Mouse (Mus musculus): Measurements from ENCODE around the gene Rreb1. TPM values are rescaled to one million over a fixed set of nuclear protein-coding genes. Genes with fewer than 3 reads are reported as not detected.
A peak's percentile ranks its signal among the peaks of the same experiment; 100 is the strongest.

The Rreb1 gene
- polyA plus RNA-seq, 1 experiment from 2014 or later = 17.1 TPM

- Histone ChIP-seq H3K4me2 (peak overlapping the region; percentile 65), H3K9me3 (replicated peaks) (no peaks in the 10 kb centered on the region), H3K27me3 (replicated peaks) (no peaks in the 10 kb centered on the region), H3K4me1 (replicated peaks) (peaks cover 67% of the 10 kb centered on the region), H3K27ac (ENCODE audit: poor library complexity, severe bottlenecking) (peak overlapping the region; percentile 56), H3K4me3 (peak overlapping the region; percentile 33), H3K36me3 (no peaks in the 10 kb centered on the region), H3K9ac (peak overlapping the region; percentile 60)
- 27% methylated on average over 14 of the region's 14 CpGs for WGBS
- no peak for ATAC-seq (ENCODE audit: insufficient number of reproducible peaks, low FRiP score)
These were observed 76.4 kb downstream of the Rreb1 start for GRCm38 (mm10) chr13:37854455-37855220.

DNA sequence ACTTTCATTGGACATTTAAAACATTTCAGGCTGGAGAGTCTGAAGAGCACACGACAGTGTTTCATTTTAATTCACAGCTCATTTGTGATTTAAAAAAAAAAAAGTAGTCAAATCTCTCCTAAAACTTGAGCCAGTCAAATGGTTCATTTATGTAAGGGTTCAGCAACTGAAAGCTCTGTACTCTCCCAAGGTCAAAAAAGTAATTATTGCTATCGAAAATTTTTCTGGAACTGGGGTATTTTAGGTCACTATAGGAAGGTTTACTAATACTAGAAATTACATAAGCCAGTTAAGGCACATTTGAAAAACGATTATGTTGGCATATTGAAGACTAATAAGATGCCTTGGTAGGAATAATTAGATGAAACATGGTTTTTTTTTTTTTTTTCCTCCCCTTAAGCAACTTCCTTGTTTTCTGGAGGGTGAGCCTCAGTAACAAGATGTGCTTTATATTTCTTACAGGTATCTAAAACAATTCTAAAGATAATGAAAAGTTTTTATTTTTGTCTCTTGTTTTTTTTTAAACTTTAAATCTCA is 77.1 kb downstream of the Rreb1 start:
- H3K4me2 ChIP-seq = no peak overlapping the region

DNA sequence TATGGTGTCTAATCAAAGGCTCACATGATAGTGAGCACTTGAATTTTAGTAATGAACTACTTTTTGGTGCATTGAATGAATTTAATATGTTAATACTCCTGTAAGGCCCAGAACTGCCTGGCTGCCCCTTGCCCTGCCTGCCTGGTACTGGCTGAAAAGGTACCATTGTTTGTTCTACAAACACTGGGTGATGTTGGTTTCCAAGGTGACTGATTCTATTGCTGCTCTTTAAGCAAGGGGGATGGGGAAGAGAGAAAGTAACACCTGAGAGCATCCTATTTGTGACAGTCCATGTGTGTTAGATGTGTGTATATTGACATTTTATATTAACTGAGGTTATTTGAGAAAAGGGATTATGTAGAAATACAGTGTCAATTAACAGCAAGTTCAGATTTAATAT is 77.6 kb downstream of the Rreb1 start:
- Histone ChIP-seq H3K27me3 (replicated peaks) (no peaks in the 10 kb centered on the region), H3K4me2 (no peak overlapping the region), H3K4me3 (no peak overlapping the region), H3K9me3 (replicated peaks) (no peaks in the 10 kb centered on the region), H3K9ac (no peak overlapping the region), H3K36me3 (no peaks in the 10 kb centered on the region), H3K4me1 (replicated peaks) (peaks cover 71% of the 10 kb centered on the region), H3K27ac (ENCODE audit: poor library complexity, severe bottlenecking) (no peak overlapping the region)
- no peak for ATAC-seq (ENCODE audit: insufficient number of reproducible peaks, low FRiP score)

More for the DNA sequence above, 77.1 kb downstream of the Rreb1 start:
- Histone ChIP-seq H3K36me3 (no peaks in the 10 kb centered on the region), H3K4me3 (no peak overlapping the region), H3K4me1 (replicated peaks) (peaks cover 71% of the 10 kb centered on the region), H3K9ac (no peak overlapping the region), H3K27ac (ENCODE audit: poor library complexity, severe bottlenecking) (no peak overlapping the region), H3K9me3 (replicated peaks) (no peaks in the 10 kb centered on the region), H3K27me3 (replicated peaks) (no peaks in the 10 kb centered on the region)
- WGBS = 46% methylated on average over 3 of the region's 3 CpGs
- ATAC-seq (ENCODE audit: insufficient number of reproducible peaks, low FRiP score) = no peak

- 51% methylated on average over 2 of the region's 2 CpGs for WGBS
- Histone ChIP-seq H3K4me3 (peak overlapping the region; percentile 66; the same call in 1 of the 2 replicates), H3K4me2 (peak overlapping the region; percentile 99; the same call in 1 of the 2 replicates), H3K9me3 (replicated peaks) (no peaks in the 10 kb centered on the region), H3K27me3 (replicated peaks) (no peaks in the 10 kb centered on the region), H3K9ac (no peak overlapping the region), H3K36me3 (no peaks in the 10 kb centered on the region), H3K4me1 (replicated peaks) (peaks cover 77% of the 10 kb centered on the region), H3K27ac (ENCODE audit: poor library complexity, severe bottlenecking) (no peak overlapping the region)
- no peak for ATAC-seq (ENCODE audit: insufficient number of reproducible peaks, low FRiP score)
These were observed 78.3 kb downstream of the Rreb1 start for GRCm38 (mm10) chr13:37856537-37856936.

DNA sequence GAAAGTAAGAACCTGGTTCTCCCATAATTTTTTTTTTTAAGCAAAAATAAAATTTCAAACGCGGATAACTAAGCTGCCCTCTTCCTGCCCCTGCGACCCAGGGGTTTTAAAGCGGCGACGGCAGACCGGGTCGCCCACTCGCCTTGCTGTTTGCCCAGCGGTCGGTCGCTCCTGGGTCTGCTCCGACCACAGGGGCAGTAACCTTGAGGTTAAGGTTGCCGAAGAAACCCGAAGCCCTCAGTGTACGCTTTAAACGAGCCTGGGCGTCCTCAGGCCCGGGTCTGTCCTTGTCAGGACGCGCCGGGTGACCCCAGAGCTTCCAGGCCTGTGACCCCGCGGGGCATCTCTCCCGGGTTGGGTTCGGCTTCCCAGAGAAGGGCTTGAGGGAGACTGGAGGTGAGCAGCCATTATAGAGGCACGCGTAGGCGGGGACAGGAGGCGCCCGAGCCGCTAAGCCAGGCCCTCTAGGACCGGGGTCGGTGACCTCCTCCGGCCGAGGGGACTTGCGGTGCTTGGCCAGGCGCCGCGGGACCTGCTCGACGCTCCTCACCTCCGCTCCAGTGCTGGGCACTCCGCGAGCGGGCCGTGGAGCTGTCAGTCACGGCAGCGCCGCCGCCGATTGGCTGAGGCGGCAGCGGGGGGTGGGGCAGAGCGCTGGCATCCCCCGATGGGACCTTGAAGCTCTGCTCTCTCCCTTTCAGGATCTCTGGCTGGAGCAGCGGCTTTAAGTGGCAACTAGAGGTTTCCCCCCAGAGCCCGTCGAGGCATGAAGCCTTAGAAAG is 79.3 kb downstream of the Rreb1 start:
- Histone ChIP-seq H3K4me1 (replicated peaks) (peaks cover 77% of the 10 kb centered on the region), H3K9me3 (replicated peaks) (no peaks in the 10 kb centered on the region), H3K9ac (peak overlapping the region; percentile 90), H3K27me3 (replicated peaks) (no peaks in the 10 kb centered on the region), H3K4me3 (peak overlapping the region; percentile 66), H3K36me3 (no peaks in the 10 kb centered on the region), H3K27ac (ENCODE audit: poor library complexity, severe bottlenecking) (peak overlapping the region; percentile 77), H3K4me2 (peak overlapping the region; percentile 99)
- WGBS = 1% methylated on average over 59 of the region's 59 CpGs
- ATAC-seq (ENCODE audit: insufficient number of reproducible peaks, low FRiP score) = peak; percentile 93

- H3K4me2 ChIP-seq = peak overlapping the region; percentile 99
- H3K4me3 ChIP-seq = peak overlapping the region; percentile 66
- H3K36me3 ChIP-seq = no peaks in the 10 kb centered on the region
- peaks cover 77% of the 10 kb centered on the region for H3K4me1 ChIP-seq (replicated peaks)
- no peaks in the 10 kb centered on the region for H3K9me3 ChIP-seq (replicated peaks)
- ATAC-seq (ENCODE audit: insufficient number of reproducible peaks, low FRiP score) = peak; percentile 58
- WGBS = 6% methylated on average over 19 of the region's 19 CpGs
- peak overlapping the region; percentile 77 for H3K27ac ChIP-seq (ENCODE audit: poor library complexity, severe bottlenecking)
- peak overlapping the region; percentile 79 for H3K9ac ChIP-seq
- no peaks in the 10 kb centered on the region for H3K27me3 ChIP-seq (replicated peaks)
These were observed 79.9 kb downstream of the Rreb1 start for GRCm38 (mm10) chr13:37858066-37858501.

GRCm38 (mm10) chr13:37858508-37858907 is 80.3 kb downstream of the Rreb1 start:
- Histone ChIP-seq H3K36me3 (no peaks in the 10 kb centered on the region), H3K9ac (peak overlapping the region; percentile 79), H3K27ac (ENCODE audit: poor library complexity, severe bottlenecking) (peak overlapping the region; percentile 77), H3K4me1 (replicated peaks) (peaks cover 78% of the 10 kb centered on the region), H3K4me3 (peak overlapping the region; percentile 66), H3K4me2 (peak overlapping the region; percentile 99), H3K27me3 (replicated peaks) (no peaks in the 10 kb centered on the region), H3K9me3 (replicated peaks) (no peaks in the 10 kb centered on the region)
- 0 out of 2 replicates have a peak, but pooled peaks have one; percentile 0 for ATAC-seq (ENCODE audit: insufficient number of reproducible peaks, low FRiP score)
- 41% methylated on average over 9 of the region's 9 CpGs for WGBS

- Histone ChIP-seq H3K27ac (ENCODE audit: poor library complexity, severe bottlenecking) (no peak overlapping the region), H3K9ac (peak overlapping the region; percentile 25), H3K4me2 (no peak overlapping the region), H3K9me3 (replicated peaks) (no peaks in the 10 kb centered on the region), H3K4me3 (no peak overlapping the region), H3K4me1 (replicated peaks) (peaks cover 67% of the 10 kb centered on the region), H3K36me3 (peaks cover 4% of the 10 kb centered on the region), H3K27me3 (replicated peaks) (no peaks in the 10 kb centered on the region)
- ATAC-seq (ENCODE audit: insufficient number of reproducible peaks, low FRiP score) = no peak
- WGBS = 45% methylated on average over 8 of the region's 8 CpGs
These were observed 81.6 kb downstream of the Rreb1 start for GRCm38 (mm10) chr13:37859782-37860181.

DNA sequence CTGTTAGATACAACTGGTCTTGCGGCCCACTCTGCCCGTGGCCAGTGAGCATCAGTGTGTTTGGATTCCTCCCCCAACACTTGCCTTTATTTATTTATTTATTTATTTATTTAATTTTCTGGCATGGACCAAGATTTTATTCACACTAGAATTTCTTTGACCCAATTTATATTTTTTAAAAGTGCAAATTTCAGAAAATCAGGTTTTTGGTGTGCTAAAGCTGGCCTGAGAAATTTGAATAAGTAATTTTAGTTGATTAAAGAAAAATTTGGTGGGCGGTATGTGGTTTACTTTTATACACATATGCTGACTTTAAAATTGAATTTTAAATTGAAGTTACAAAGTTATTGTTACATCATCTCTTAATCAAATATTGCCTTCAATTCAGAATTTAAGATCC is 82.0 kb downstream of the Rreb1 start:
- H3K27me3 ChIP-seq (replicated peaks) = no peaks in the 10 kb centered on the region
- H3K36me3 ChIP-seq = peaks cover 4% of the 10 kb centered on the region
- no peak for ATAC-seq (ENCODE audit: insufficient number of reproducible peaks, low FRiP score)
- WGBS = 76% methylated on average over 3 of the region's 3 CpGs
- no peak overlapping the region for H3K27ac ChIP-seq (ENCODE audit: poor library complexity, severe bottlenecking)
- no peak overlapping the region for H3K4me3 ChIP-seq
- no peak overlapping the region for H3K4me2 ChIP-seq
- peak overlapping the region; percentile 25 for H3K9ac ChIP-seq
- no peaks in the 10 kb centered on the region for H3K9me3 ChIP-seq (replicated peaks)
- H3K4me1 ChIP-seq (replicated peaks) = peaks cover 65% of the 10 kb centered on the region

GRCm38 (mm10) chr13:37860789-37861188 is 82.6 kb downstream of the Rreb1 start:
- Histone ChIP-seq H3K9ac (no peak overlapping the region), H3K27ac (ENCODE audit: poor library complexity, severe bottlenecking) (no peak overlapping the region), H3K4me3 (no peak overlapping the region), H3K4me1 (replicated peaks) (peaks cover 69% of the 10 kb centered on the region), H3K36me3 (peaks cover 4% of the 10 kb centered on the region), H3K4me2 (no peak overlapping the region), H3K9me3 (replicated peaks) (no peaks in the 10 kb centered on the region), H3K27me3 (replicated peaks) (no peaks in the 10 kb centered on the region)
- no peak for ATAC-seq (ENCODE audit: insufficient number of reproducible peaks, low FRiP score)
- 81% methylated on average over 3 of the region's 3 CpGs for WGBS

GRCm38 (mm10) chr13:37862492-37862891 is 84.3 kb downstream of the Rreb1 start:
- Histone ChIP-seq H3K4me2 (peak overlapping the region; percentile 42), H3K27ac (ENCODE audit: poor library complexity, severe bottlenecking) (peak overlapping the region; percentile 78), H3K9me3 (replicated peaks) (no peaks in the 10 kb centered on the region), H3K36me3 (peaks cover 4% of the 10 kb centered on the region), H3K27me3 (replicated peaks) (no peaks in the 10 kb centered on the region), H3K4me3 (no peak overlapping the region), H3K9ac (peak overlapping the region; percentile 41), H3K4me1 (replicated peaks) (peaks cover 73% of the 10 kb centered on the region)
- no peak for ATAC-seq (ENCODE audit: insufficient number of reproducible peaks, low FRiP score)
- WGBS = 24% methylated on average over 6 of the region's 6 CpGs
